ENCODE assay signal across 8 mouse cellular contexts in the genomic region with DNA sequence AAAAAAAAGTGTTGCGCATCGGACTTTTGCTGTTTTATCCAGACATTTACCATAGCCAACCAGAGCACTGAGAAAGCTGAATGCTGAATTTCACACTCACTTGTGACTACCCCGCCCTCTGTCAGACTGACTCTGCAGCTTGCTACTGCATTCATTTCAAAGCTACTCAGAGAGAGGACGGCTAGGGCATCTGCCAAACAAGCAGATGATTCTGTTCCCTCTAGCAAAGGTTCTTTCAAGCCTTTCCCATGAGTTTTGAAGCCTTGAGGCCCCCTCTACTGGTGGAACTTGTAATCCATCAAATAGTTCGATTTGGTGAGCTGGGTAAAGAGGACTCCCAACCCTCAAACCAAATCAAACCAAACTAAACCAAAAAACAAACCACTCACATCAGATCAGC. TPM values are rescaled to one million over a fixed set of nuclear protein-coding genes. Genes with fewer than 3 reads are reported as not detected.
DNase-seq lines count a peak whose midpoint lies in the region; ATAC-seq lines count a peak whose summit lies in the region.

No protein-coding gene starts in this region.

- intact Hi-C loops in left cerebral cortex, postnatal 25 days (cut with DNase I): loop anchor here (2.0 to 5.0 kb wide), 4 partner anchors 82 to 358 kb away; no protein-coding TSS in a partner anchor

- H3K4me2 ChIP-seq in intestine, embryonic 16.5 days (ENCODE audit: low read depth, low read length): peak overlapping the region; percentile 45

- H3K9me3 ChIP-seq in intestine, embryonic 16.5 days (ENCODE audit: control insufficient read depth, low read length): no peaks in the 10 kb centered on the region

- no peak overlapping the region for H3K27ac ChIP-seq in intestine, embryonic 16.5 days (ENCODE audit: low read length)

- no peak overlapping the region for H3K9ac ChIP-seq in intestine, embryonic 16.5 days (ENCODE audit: low read depth, low read length)

- H3K36me3 ChIP-seq in intestine, embryonic 16.5 days (ENCODE audit: control insufficient read depth, insufficient read depth, low read length): no peaks in the 10 kb centered on the region

- no peaks in the 10 kb centered on the region for H3K27me3 ChIP-seq in intestine, embryonic 16.5 days (replicated peaks; ENCODE audit: control insufficient read depth, insufficient read depth, low read length)

- peak; percentile 77 for ATAC-seq in granulocyte monocyte progenitor cell, adult 5-6 weeks (replicated peaks; ENCODE audit: poor library complexity, severe bottlenecking)
- peak; percentile 37; the same call in 1 of the 2 replicates for ATAC-seq in intestine, embryonic 16.5 days
- ATAC-seq in megakaryocyte progenitor cell, adult 5-6 weeks (replicated peaks; ENCODE audit: poor library complexity): peak; percentile 82

- WGBS in intestine, embryonic 16.5 days: 18% methylated on average over 5 of the region's 5 CpGs

- DNase-seq in ovary, adult 18-20 months (ENCODE audit: low spot score): peak; percentile 31
- no peak for DNase-seq in ovary, postnatal 10 days (ENCODE audit: low spot score)
- DNase-seq in embryo, embryonic 10 days (ENCODE audit: low spot score): peak; percentile 81
- DNase-seq in left cerebral cortex, postnatal 25 days (ENCODE audit: low spot score in 2 of 2): peak; percentile 64 to 91
- DNase-seq in right cerebral cortex, postnatal 36 days (ENCODE audit: low spot score in 2 of 2): peak; percentile 52 to 72

- H3K4me1 ChIP-seq in intestine, embryonic 16.5 days (ENCODE audit: control insufficient read depth, insufficient read depth, low read length): peaks cover 14% of the 10 kb centered on the region

- peak overlapping the region; percentile 25 for H3K4me3 ChIP-seq in intestine, embryonic 16.5 days (ENCODE audit: low read length)

RNA-seq across cellular contexts. Expression of gene Ttc30a2, which starts 13.0 kb away (rescaled TPM):
- total RNA-seq in granulocyte monocyte progenitor cell, adult 5-6 weeks (2014; fragmentation: Nextera tagmentation): not detected in 2 replicates
- 0.30 TPM in 1 of 2 replicates, not detected in the other for total RNA-seq in granulocyte monocyte progenitor cell, adult 5-6 weeks (2017)
- polyA plus RNA-seq in intestine, embryonic 16.5 days (2015; fragmentation: Nextera tagmentation; extraction: Ambion mirVana): 0.15 and 0.22 TPM in 2 replicates
- under 1 TPM; 0.25 to 0.85 TPM for total RNA-seq in left cerebral cortex, postnatal 25 days (2021)
- total RNA-seq in megakaryocyte progenitor cell, adult 5-6 weeks (2015): not detected in 2 replicates
- 0.10 TPM in 1 of 2 replicates, not detected in the other for total RNA-seq in megakaryocyte progenitor cell, adult 5-6 weeks (2017)

RNA-seq across cellular contexts. Expression of gene Ttc30a1, which starts 16.8 kb away (rescaled TPM):
- total RNA-seq in granulocyte monocyte progenitor cell, adult 5-6 weeks (2014; fragmentation: Nextera tagmentation): 0.73 and 0.98 TPM in 2 replicates
- total RNA-seq in granulocyte monocyte progenitor cell, adult 5-6 weeks (2017): 4.1 and 4.5 TPM in 2 replicates
- polyA plus RNA-seq in intestine, embryonic 16.5 days (2015; fragmentation: Nextera tagmentation; extraction: Ambion mirVana): 5.1 and 5.2 TPM in 2 replicates
- 1 to 10 TPM; 2.8 to 3.1 TPM for total RNA-seq in left cerebral cortex, postnatal 25 days (2021)
- total RNA-seq in megakaryocyte progenitor cell, adult 5-6 weeks (2015): 4.0 and 4.3 TPM in 2 replicates
- total RNA-seq in megakaryocyte progenitor cell, adult 5-6 weeks (2017): 3.6 and 3.7 TPM in 2 replicates

RNA-seq across cellular contexts. Expression of gene Ttc30b, which starts 26.6 kb away (rescaled TPM):
- 1.1 and 1.4 TPM in 2 replicates for total RNA-seq in granulocyte monocyte progenitor cell, adult 5-6 weeks (2014; fragmentation: Nextera tagmentation)
- total RNA-seq in granulocyte monocyte progenitor cell, adult 5-6 weeks (2017): 1.8 and 3.1 TPM in 2 replicates
- 8.2 and 8.3 TPM in 2 replicates for polyA plus RNA-seq in intestine, embryonic 16.5 days (2015; fragmentation: Nextera tagmentation; extraction: Ambion mirVana)
- 10 to 100 TPM; 12.0 to 13.2 TPM for total RNA-seq in left cerebral cortex, postnatal 25 days (2021)
- total RNA-seq in megakaryocyte progenitor cell, adult 5-6 weeks (2015): 2.1 and 3.2 TPM in 2 replicates
- 1.7 and 2.3 TPM in 2 replicates for total RNA-seq in megakaryocyte progenitor cell, adult 5-6 weeks (2017)
